Mouse (Mus musculus): ENCODE results near the gene Gm9639. TPM values are rescaled to one million over a fixed set of nuclear protein-coding genes. Genes with fewer than 3 reads are reported as not detected.
"Not testable (repeated sequence)": the region's sequence is repeated elsewhere in the genome, so short reads cannot be mapped to it uniquely, and the experiment has no call there.

The Gm9639 gene
- polyA plus RNA-seq, 1 experiment from 2014 or later: not detected

GRCm38 (mm10) chr10:77750686-77751085 is 44.2 kb downstream of the Gm9639 start:
- H3K27ac ChIP-seq (replicated peaks); H3K27me3 ChIP-seq; H3K4me1 ChIP-seq; H3K4me2 ChIP-seq (replicated peaks); ATAC-seq (replicated peaks); H3K9ac ChIP-seq (replicated peaks); H3K36me3 ChIP-seq; H3K4me3 ChIP-seq; H3K9me3 ChIP-seq: not testable (repeated sequence)
- WGBS: 73% methylated on average over 1 of the region's 1 CpGs

Other genes with a start within 250 kb of the Gm9639 start
- 67.5 and 71.0 TPM in 2 replicates for gene Pttg1ip, start 213.4 kb downstream of the Gm9639 start, polyA plus RNA-seq (2015; fragmentation: Nextera tagmentation; extraction: Ambion mirVana)
- 318 and 322 TPM in 2 replicates for gene Sumo3, start 189.0 kb downstream of the Gm9639 start, polyA plus RNA-seq (2015; fragmentation: Nextera tagmentation; extraction: Ambion mirVana)
- 4.2 and 8.6 TPM in 2 replicates for gene Gm49325, start 188.9 kb downstream of the Gm9639 start, polyA plus RNA-seq (2015; fragmentation: Nextera tagmentation; extraction: Ambion mirVana)
- 108 and 117 TPM in 2 replicates for gene Ube2g2, start 172.8 kb downstream of the Gm9639 start, polyA plus RNA-seq (2015; fragmentation: Nextera tagmentation; extraction: Ambion mirVana)
- 0.17 and 0.52 TPM in 2 replicates for gene Tspear, start 108.5 kb downstream of the Gm9639 start, polyA plus RNA-seq (2015; fragmentation: Nextera tagmentation; extraction: Ambion mirVana)
- not detected in 2 replicates for gene Gm19402, start 104.3 kb downstream of the Gm9639 start, polyA plus RNA-seq (2015; fragmentation: Nextera tagmentation; extraction: Ambion mirVana)
- not detected in 2 replicates for gene Gm9508, start 97.8 kb downstream of the Gm9639 start, polyA plus RNA-seq (2015; fragmentation: Nextera tagmentation; extraction: Ambion mirVana)
- gene Gm10272, start 88.5 kb downstream of the Gm9639 start, polyA plus RNA-seq (2015; fragmentation: Nextera tagmentation; extraction: Ambion mirVana): not detected in 2 replicates
- gene Gm10024, start 83.6 kb downstream of the Gm9639 start, polyA plus RNA-seq (2015; fragmentation: Nextera tagmentation; extraction: Ambion mirVana): not detected in 2 replicates
- not detected in 2 replicates for gene Gm10142, start 79.3 kb downstream of the Gm9639 start, polyA plus RNA-seq (2015; fragmentation: Nextera tagmentation; extraction: Ambion mirVana)
- not detected in 2 replicates for gene Krtap12-1, start 74.5 kb downstream of the Gm9639 start, polyA plus RNA-seq (2015; fragmentation: Nextera tagmentation; extraction: Ambion mirVana)
- not detected in 2 replicates for gene Gm10100, start 68.6 kb downstream of the Gm9639 start, polyA plus RNA-seq (2015; fragmentation: Nextera tagmentation; extraction: Ambion mirVana)
- gene Gm18596, start 52.4 kb downstream of the Gm9639 start, polyA plus RNA-seq (2015; fragmentation: Nextera tagmentation; extraction: Ambion mirVana): not detected in 2 replicates
- not detected in 2 replicates for gene Gm9736, start 43.7 kb downstream of the Gm9639 start, polyA plus RNA-seq (2015; fragmentation: Nextera tagmentation; extraction: Ambion mirVana)
- gene Gm3233, start 35.4 kb downstream of the Gm9639 start, polyA plus RNA-seq (2015; fragmentation: Nextera tagmentation; extraction: Ambion mirVana): not detected in 2 replicates
- not detected in 2 replicates for gene Gm3238, start 23.8 kb downstream of the Gm9639 start, polyA plus RNA-seq (2015; fragmentation: Nextera tagmentation; extraction: Ambion mirVana)
- gene Gm7138, start 18.1 kb downstream of the Gm9639 start, polyA plus RNA-seq (2015; fragmentation: Nextera tagmentation; extraction: Ambion mirVana): not detected in 2 replicates
- not detected in 2 replicates for gene Gm3250, start 12.5 kb downstream of the Gm9639 start, polyA plus RNA-seq (2015; fragmentation: Nextera tagmentation; extraction: Ambion mirVana)
- gene Gm7137, start 6.9 kb downstream of the Gm9639 start, polyA plus RNA-seq (2015; fragmentation: Nextera tagmentation; extraction: Ambion mirVana): not detected in 2 replicates
- not detected in 2 replicates for gene Gm19668, start 4.1 kb upstream of the Gm9639 start, polyA plus RNA-seq (2015; fragmentation: Nextera tagmentation; extraction: Ambion mirVana)
- gene Gm9507, start 16.8 kb upstream of the Gm9639 start, polyA plus RNA-seq (2015; fragmentation: Nextera tagmentation; extraction: Ambion mirVana): not detected in 2 replicates
- not detected in 2 replicates for gene Gm2696, start 19.6 kb upstream of the Gm9639 start, polyA plus RNA-seq (2015; fragmentation: Nextera tagmentation; extraction: Ambion mirVana)
- gene Krtap10-4, start 32.0 kb upstream of the Gm9639 start, polyA plus RNA-seq (2015; fragmentation: Nextera tagmentation; extraction: Ambion mirVana): not detected in 2 replicates
- gene Krtap10-10, start 40.9 kb upstream of the Gm9639 start, polyA plus RNA-seq (2015; fragmentation: Nextera tagmentation; extraction: Ambion mirVana): not detected in 2 replicates
- gene Gm36176, start 51.7 kb upstream of the Gm9639 start, polyA plus RNA-seq (2015; fragmentation: Nextera tagmentation; extraction: Ambion mirVana): not detected in 2 replicates
- not detected in 2 replicates for gene Gm10318, start 57.8 kb upstream of the Gm9639 start, polyA plus RNA-seq (2015; fragmentation: Nextera tagmentation; extraction: Ambion mirVana)
- gene Gm3285, start 66.9 kb upstream of the Gm9639 start, polyA plus RNA-seq (2015; fragmentation: Nextera tagmentation; extraction: Ambion mirVana): not detected in 2 replicates
- 11.1 and 11.3 TPM in 2 replicates for gene Lrrc3, start 107.5 kb upstream of the Gm9639 start, polyA plus RNA-seq (2015; fragmentation: Nextera tagmentation; extraction: Ambion mirVana)
- 2.6 and 2.8 TPM in 2 replicates for gene Trpm2, start 175.5 kb upstream of the Gm9639 start, polyA plus RNA-seq (2015; fragmentation: Nextera tagmentation; extraction: Ambion mirVana)
- gene 1810043G02Rik, start 183.4 kb upstream of the Gm9639 start, polyA plus RNA-seq (2015; fragmentation: Nextera tagmentation; extraction: Ambion mirVana): 35.0 and 37.1 TPM in 2 replicates
- gene Pfkl, start 215.0 kb upstream of the Gm9639 start, polyA plus RNA-seq (2015; fragmentation: Nextera tagmentation; extraction: Ambion mirVana): 105 and 107 TPM in 2 replicates
- gene Dnmt3l, start 246.9 kb upstream of the Gm9639 start, polyA plus RNA-seq (2015; fragmentation: Nextera tagmentation; extraction: Ambion mirVana): not detected in 2 replicates
- 0.23 TPM in 1 of 2 replicates, not detected in the other for gene Aire, start 248.5 kb upstream of the Gm9639 start, polyA plus RNA-seq (2015; fragmentation: Nextera tagmentation; extraction: Ambion mirVana)

Measured in forebrain, embryonic 15.5 days (tissue).